Mouse (Mus musculus) testis, adult 2 months (tissue): Measurements from ENCODE around the gene Kit. TPM values are rescaled to one million over a fixed set of nuclear protein-coding genes. Genes with fewer than 3 reads are reported as not detected.

Experiments used
- H3K27ac ChIP-seq: fragments of 200-500 bp; 2 replicates; pipeline ENCODE4 v1.5.1; 2012; ENCODE audit warnings: low read depth, low read length; ENCODE audit not compliant: control insufficient read depth, insufficient read depth
- H3K27me3 ChIP-seq: fragments of 200-500 bp; 2 replicates; pipeline ENCODE4 v1.6.1; 2012; ENCODE audit warnings: mild to moderate bottlenecking, low read length, moderate library complexity; ENCODE audit not compliant: control insufficient read depth, insufficient read depth
- H3K36me3 ChIP-seq: fragments of 200-500 bp; 2 replicates; pipeline ENCODE4 v1.6.1; 2012; ENCODE audit warnings: mild to moderate bottlenecking, low read length; ENCODE audit not compliant: control insufficient read depth, insufficient read depth
- H3K4me1 ChIP-seq: fragments of 200-500 bp; 2 replicates; pipeline ENCODE4 v1.6.1; 2012; ENCODE audit warnings: low read length; ENCODE audit not compliant: control insufficient read depth, insufficient read depth
- H3K4me3 ChIP-seq: fragments of 200-500 bp; 2 replicates; pipeline ENCODE4 v1.5.1; 2012; ENCODE audit warnings: low read depth, mild to moderate bottlenecking, low read length, moderate library complexity, mixed read lengths; ENCODE audit not compliant: control insufficient read depth
- CTCF ChIP-seq: fragments of 200-500 bp; IDR thresholded peaks from 2 replicates; pipeline ENCODE4 v1.5.1; 2012; ENCODE audit warnings: low read depth, mild to moderate bottlenecking, inconsistent platforms, low read length, moderate library complexity; ENCODE audit not compliant: control insufficient read depth, insufficient read depth, insufficient replicate concordance
- POLR2A ChIP-seq: fragments of 200-500 bp; IDR thresholded peaks from 2 replicates; pipeline ENCODE4 v1.6.1; 2012; ENCODE audit warnings: low read depth, mild to moderate bottlenecking, inconsistent platforms, low read length, moderate library complexity; ENCODE audit not compliant: control insufficient read depth
- polyA plus RNA-seq: library from polyadenylated mRNA; depleted of rRNA; stranded (reverse); fragments of >200 nt; gene quantifications from 2 replicates; pipeline ENCODE4 v1.2.3, GENCODE M21; 2012

Kit gene
- polyA plus RNA-seq, 1 experiment = 13.8 TPM

GRCm38 (mm10) chr5:75590961-75591360 lies 16.2 kb downstream of the Kit start:
- Histone ChIP-seq H3K4me3 (no peak overlapping the region), H3K27ac (no peak overlapping the region), H3K27me3 (no peaks in the 10 kb centered on the region), H3K4me1 (no peaks in the 10 kb centered on the region), H3K36me3 (no peaks in the 10 kb centered on the region)
- TF ChIP-seq CTCF = no peak
- TF ChIP-seq POLR2A = no peak

GRCm38 (mm10) chr5:75591567-75591966 lies 16.9 kb downstream of the Kit start:
- no peak overlapping the region for H3K27ac ChIP-seq
- no peaks in the 10 kb centered on the region for H3K36me3 ChIP-seq
- TF ChIP-seq CTCF = no peak
- TF ChIP-seq POLR2A = no peak
- no peaks in the 10 kb centered on the region for H3K4me1 ChIP-seq
- H3K4me3 ChIP-seq = no peak overlapping the region
- H3K27me3 ChIP-seq = no peaks in the 10 kb centered on the region

GRCm38 (mm10) chr5:75595319-75595718 lies 20.6 kb downstream of the Kit start:
- no peaks in the 10 kb centered on the region for H3K27me3 ChIP-seq
- TF ChIP-seq POLR2A (no peak), CTCF (no peak)
- no peak overlapping the region for H3K4me3 ChIP-seq
- no peaks in the 10 kb centered on the region for H3K4me1 ChIP-seq
- no peaks in the 10 kb centered on the region for H3K36me3 ChIP-seq
- no peak overlapping the region for H3K27ac ChIP-seq

GRCm38 (mm10) chr5:75596211-75596610 lies 21.5 kb downstream of the Kit start:
- no peak for TF ChIP-seq POLR2A
- TF ChIP-seq CTCF = no peak
- Histone ChIP-seq H3K4me1 (no peaks in the 10 kb centered on the region; the same call in 1 of the 2 replicates), H3K27me3 (no peaks in the 10 kb centered on the region), H3K4me3 (no peak overlapping the region), H3K36me3 (no peaks in the 10 kb centered on the region), H3K27ac (no peak overlapping the region)

- no peaks in the 10 kb centered on the region; the same call in 1 of the 2 replicates for H3K4me1 ChIP-seq
- H3K27me3 ChIP-seq = no peaks in the 10 kb centered on the region
- no peak overlapping the region for H3K27ac ChIP-seq
- no peaks in the 10 kb centered on the region for H3K36me3 ChIP-seq
- H3K4me3 ChIP-seq = no peak overlapping the region
- TF ChIP-seq CTCF = no peak
- TF ChIP-seq POLR2A = no peak
These were observed 22.6 kb downstream of the Kit start for GRCm38 (mm10) chr5:75597316-75597715.

- Histone ChIP-seq H3K4me1 (no peaks in the 10 kb centered on the region; the same call in 1 of the 2 replicates), H3K27ac (no peak overlapping the region)
- TF ChIP-seq POLR2A (no peak), CTCF (no peak)
These were observed 23.8 kb downstream of the Kit start for GRCm38 (mm10) chr5:75598491-75598890.

GRCm38 (mm10) chr5:75599991-75600390 lies 25.3 kb downstream of the Kit start:
- no peaks in the 10 kb centered on the region; the same call in 1 of the 2 replicates for H3K4me1 ChIP-seq
- H3K4me3 ChIP-seq = no peak overlapping the region
- TF ChIP-seq POLR2A = no peak
- TF ChIP-seq CTCF = no peak
- no peaks in the 10 kb centered on the region for H3K36me3 ChIP-seq
- H3K27me3 ChIP-seq = no peaks in the 10 kb centered on the region
- H3K27ac ChIP-seq = no peak overlapping the region

More at GRCm38 (mm10) chr5:75598491-75598890, 23.8 kb downstream of the Kit start:
- Histone ChIP-seq H3K27me3 (no peaks in the 10 kb centered on the region), H3K36me3 (no peaks in the 10 kb centered on the region), H3K4me3 (no peak overlapping the region)

GRCm38 (mm10) chr5:75604238-75604637 lies 29.5 kb downstream of the Kit start:
- no peaks in the 10 kb centered on the region for H3K36me3 ChIP-seq
- no peak overlapping the region for H3K27ac ChIP-seq
- no peak overlapping the region for H3K4me3 ChIP-seq
- no peaks in the 10 kb centered on the region; the same call in 1 of the 2 replicates for H3K4me1 ChIP-seq
- TF ChIP-seq CTCF (no peak), POLR2A (no peak)
- H3K27me3 ChIP-seq = no peaks in the 10 kb centered on the region
